In the genomic region with DNA sequence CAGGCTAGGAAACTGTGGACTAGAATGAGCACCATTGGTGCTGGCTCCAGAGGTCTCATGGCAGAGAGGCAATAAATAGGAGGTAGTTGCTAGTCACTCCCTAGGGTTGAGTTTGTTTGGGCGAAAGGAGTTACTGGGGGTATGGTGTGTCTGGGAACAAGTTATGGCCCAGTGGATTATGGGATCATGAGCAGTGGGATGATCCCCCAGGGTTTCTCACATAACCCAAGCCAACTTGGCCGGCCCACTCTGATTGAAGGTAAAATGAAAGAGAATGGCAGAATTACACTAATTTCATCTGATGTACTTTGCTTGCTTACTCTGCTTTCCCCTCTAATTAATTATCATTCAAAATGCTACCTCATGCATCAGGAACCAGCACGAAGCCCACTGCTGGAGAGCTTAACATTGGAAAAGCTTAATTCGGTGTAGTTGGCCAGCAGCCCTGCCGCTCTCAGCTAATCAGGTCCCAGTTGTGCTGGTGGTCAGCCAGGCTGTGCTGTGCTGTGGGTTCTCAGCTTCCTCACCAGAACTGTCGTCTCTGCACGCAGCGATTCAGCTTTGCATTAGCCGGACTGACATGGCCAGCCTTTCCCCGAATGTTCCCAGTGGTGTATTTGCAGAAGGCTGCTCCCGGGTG, we compare ENCODE assay signal across 13 mouse cellular contexts.
A peak's percentile ranks its signal among the peaks of the same experiment; 100 is the strongest.
DNase-seq lines count a peak whose midpoint lies in the region; ATAC-seq and TF ChIP-seq lines count a peak whose summit lies in the region.
"Had no signal": no experiment of that assay in that cellular context is flagged by ENCODE, and none has a peak within 500 bp of the region (broad histone marks: within the 10 kb centered on the region; RNA-seq: fewer than 3 reads in every experiment).

No protein-coding gene starts in this region.

- peak; percentile 12 for DNase-seq in embryonic facial prominence, embryonic 14.5 days (ENCODE audit: low spot score)
- DNase-seq in embryonic facial prominence, embryonic 10.5 days (ENCODE audit: low spot score): no peak
- DNase-seq in hindbrain, postnatal 0 days (ENCODE audit: low spot score): peak; percentile 79
- DNase-seq in hindbrain, embryonic 11.5 days (ENCODE audit: low spot score): no peak
- DNase-seq in midbrain, embryonic 14.5 days: peak; percentile 37
- DNase-seq in midbrain, embryonic 11.5 days (ENCODE audit: low spot score, missing footprints): no peak
- DNase-seq: liver, postnatal 0 days; thymus, adult 18-20 months had no signal

- 64% methylated on average over 11 of the region's 11 CpGs for WGBS in embryonic facial prominence, embryonic 14.5 days
- 76% methylated on average over 11 of the region's 11 CpGs for WGBS in embryonic facial prominence, embryonic 10.5 days
- WGBS in hindbrain, postnatal 0 days: 37% methylated on average over 11 of the region's 11 CpGs
- 75% methylated on average over 11 of the region's 11 CpGs for WGBS in hindbrain, embryonic 11.5 days
- 75% methylated on average over 11 of the region's 11 CpGs for WGBS in midbrain, embryonic 14.5 days
- 69% methylated on average over 11 of the region's 11 CpGs for WGBS in midbrain, embryonic 11.5 days
- 58% methylated on average over 11 of the region's 11 CpGs for WGBS in midbrain, embryonic 15.5 days

- H3K4me2 ChIP-seq in embryonic facial prominence, embryonic 14.5 days (ENCODE audit: low read depth, low read length): no peak overlapping the region
- no peak overlapping the region for H3K4me2 ChIP-seq in hindbrain, postnatal 0 days (ENCODE audit: low read depth, low read length)
- H3K4me2 ChIP-seq in hindbrain, embryonic 11.5 days (replicated peaks; ENCODE audit: low read depth, low read length): no peak overlapping the region
- no peak overlapping the region for H3K4me2 ChIP-seq in midbrain, embryonic 14.5 days (ENCODE audit: low read length)
- no peak overlapping the region for H3K4me2 ChIP-seq in midbrain, embryonic 11.5 days
- no peak overlapping the region for H3K4me2 ChIP-seq in midbrain, embryonic 15.5 days
- H3K4me2 ChIP-seq: embryonic facial prominence, embryonic 13.5 days; limb, embryonic 15.5 days had no signal

- ATAC-seq in embryonic facial prominence, embryonic 14.5 days (ENCODE audit: low read depth): no peak
- 0 out of 2 replicates have a peak, but pooled peaks have one; percentile 67 for ATAC-seq in hindbrain, postnatal 0 days
- no peak for ATAC-seq in hindbrain, embryonic 11.5 days (ENCODE audit: low FRiP score)
- peak; percentile 27; the same call in 1 of the 2 replicates for ATAC-seq in midbrain, embryonic 14.5 days (ENCODE audit: low FRiP score, low TSS enrichment)
- ATAC-seq in midbrain, embryonic 11.5 days (ENCODE audit: low FRiP score): no peak
- peak; percentile 60; the same call in 1 of the 2 replicates for ATAC-seq in midbrain, embryonic 15.5 days (replicated peaks)
- no peak for ATAC-seq in frontal cortex, adult (ENCODE audit: low TSS enrichment)
- ATAC-seq: liver, postnatal 0 days; Patski had no signal

- H3K27ac ChIP-seq in embryonic facial prominence, embryonic 14.5 days (replicated peaks; ENCODE audit: low read depth, low read length): no peak overlapping the region
- no peak overlapping the region for H3K27ac ChIP-seq in embryonic facial prominence, embryonic 10.5 days (replicated peaks)
- no peak overlapping the region for H3K27ac ChIP-seq in hindbrain, postnatal 0 days
- no peak overlapping the region for H3K27ac ChIP-seq in hindbrain, embryonic 11.5 days (ENCODE audit: low read depth, low read length)
- H3K27ac ChIP-seq in midbrain, embryonic 14.5 days (replicated peaks; ENCODE audit: low read depth, low read length): no peak overlapping the region
- no peak overlapping the region for H3K27ac ChIP-seq in midbrain, embryonic 11.5 days (ENCODE audit: low read depth, low read length)
- H3K27ac ChIP-seq in midbrain, embryonic 15.5 days: no peak overlapping the region
- H3K27ac ChIP-seq: embryonic facial prominence, embryonic 13.5 days; limb, embryonic 15.5 days had no signal

- no peaks in the 10 kb centered on the region for H3K9me3 ChIP-seq in embryonic facial prominence, embryonic 14.5 days (ENCODE audit: control insufficient read depth, low read length)
- H3K9me3 ChIP-seq in embryonic facial prominence, embryonic 10.5 days: no peaks in the 10 kb centered on the region
- H3K9me3 ChIP-seq in hindbrain, postnatal 0 days (ENCODE audit: low read length): no peaks in the 10 kb centered on the region
- no peaks in the 10 kb centered on the region for H3K9me3 ChIP-seq in hindbrain, embryonic 11.5 days (ENCODE audit: control insufficient read depth, low read length)
- H3K9me3 ChIP-seq in midbrain, embryonic 14.5 days (ENCODE audit: control insufficient read depth, low read length): no peaks in the 10 kb centered on the region
- H3K9me3 ChIP-seq in midbrain, embryonic 11.5 days (ENCODE audit: control insufficient read depth, low read length): no peaks in the 10 kb centered on the region
- no peaks in the 10 kb centered on the region for H3K9me3 ChIP-seq in midbrain, embryonic 15.5 days
- H3K9me3 ChIP-seq: embryonic facial prominence, embryonic 13.5 days; limb, embryonic 15.5 days had no signal

- H3K4me1 ChIP-seq in embryonic facial prominence, embryonic 14.5 days (ENCODE audit: control insufficient read depth, insufficient read depth, low read length): no peaks in the 10 kb centered on the region
- H3K4me1 ChIP-seq in embryonic facial prominence, embryonic 10.5 days: no peaks in the 10 kb centered on the region
- H3K4me1 ChIP-seq in hindbrain, postnatal 0 days (ENCODE audit: insufficient read depth, low read length): no peaks in the 10 kb centered on the region
- H3K4me1 ChIP-seq in hindbrain, embryonic 11.5 days (replicated peaks; ENCODE audit: control insufficient read depth, insufficient read depth, low read length): no peaks in the 10 kb centered on the region
- no peaks in the 10 kb centered on the region for H3K4me1 ChIP-seq in midbrain, embryonic 14.5 days (ENCODE audit: control insufficient read depth, insufficient read depth, low read length)
- H3K4me1 ChIP-seq in midbrain, embryonic 11.5 days (ENCODE audit: control insufficient read depth, insufficient read depth, low read length): no peaks in the 10 kb centered on the region
- H3K4me1 ChIP-seq in midbrain, embryonic 15.5 days: no peaks in the 10 kb centered on the region
- H3K4me1 ChIP-seq: embryonic facial prominence, embryonic 13.5 days; limb, embryonic 15.5 days had no signal

- no peaks in the 10 kb centered on the region for H3K27me3 ChIP-seq in embryonic facial prominence, embryonic 14.5 days (replicated peaks; ENCODE audit: control insufficient read depth, insufficient read depth, low read length)
- H3K27me3 ChIP-seq in embryonic facial prominence, embryonic 10.5 days (replicated peaks; ENCODE audit: low read depth, poor library complexity, severe bottlenecking): no peaks in the 10 kb centered on the region
- H3K27me3 ChIP-seq in hindbrain, postnatal 0 days (ENCODE audit: insufficient read depth, low read length): no peaks in the 10 kb centered on the region
- no peaks in the 10 kb centered on the region for H3K27me3 ChIP-seq in hindbrain, embryonic 11.5 days (ENCODE audit: control insufficient read depth, insufficient read depth, low read length)
- no peaks in the 10 kb centered on the region for H3K27me3 ChIP-seq in midbrain, embryonic 14.5 days (ENCODE audit: control insufficient read depth, insufficient read depth, low read length)
- no peaks in the 10 kb centered on the region for H3K27me3 ChIP-seq in midbrain, embryonic 11.5 days (ENCODE audit: control insufficient read depth, insufficient read depth, low read length)
- H3K27me3 ChIP-seq in midbrain, embryonic 15.5 days (replicated peaks): no peaks in the 10 kb centered on the region
- H3K27me3 ChIP-seq: embryonic facial prominence, embryonic 13.5 days; limb, embryonic 15.5 days; Patski had no signal

- H3K4me3 ChIP-seq in embryonic facial prominence, embryonic 14.5 days (ENCODE audit: low read depth, low read length): no peak overlapping the region
- H3K4me3 ChIP-seq in embryonic facial prominence, embryonic 10.5 days: no peak overlapping the region
- no peak overlapping the region for H3K4me3 ChIP-seq in hindbrain, postnatal 0 days (ENCODE audit: low read length)
- no peak overlapping the region for H3K4me3 ChIP-seq in hindbrain, embryonic 11.5 days (ENCODE audit: low read depth, low read length)
- no peak overlapping the region for H3K4me3 ChIP-seq in midbrain, embryonic 14.5 days (replicated peaks; ENCODE audit: low read depth, low read length)
- no peak overlapping the region for H3K4me3 ChIP-seq in midbrain, embryonic 11.5 days (ENCODE audit: low read depth, low read length)
- H3K4me3 ChIP-seq in midbrain, embryonic 15.5 days: no peak overlapping the region
- H3K4me3 ChIP-seq: embryonic facial prominence, embryonic 13.5 days; limb, embryonic 15.5 days had no signal

- TF ChIP-seq CTCF in hindbrain, postnatal 0 days (IDR thresholded peaks at IDR 0.05; ENCODE audit: low read depth): no peak

- no peak overlapping the region for H3K9ac ChIP-seq in embryonic facial prominence, embryonic 14.5 days (ENCODE audit: low read depth, low read length)
- H3K9ac ChIP-seq in hindbrain, postnatal 0 days (replicated peaks; ENCODE audit: low read length): no peak overlapping the region
- H3K9ac ChIP-seq in hindbrain, embryonic 11.5 days (ENCODE audit: low read depth, low read length): no peak overlapping the region
- H3K9ac ChIP-seq in midbrain, embryonic 14.5 days (replicated peaks; ENCODE audit: low read length): no peak overlapping the region
- H3K9ac ChIP-seq in midbrain, embryonic 11.5 days (ENCODE audit: low read length): no peak overlapping the region
- no peak overlapping the region for H3K9ac ChIP-seq in midbrain, embryonic 15.5 days
- H3K9ac ChIP-seq: embryonic facial prominence, embryonic 13.5 days; limb, embryonic 15.5 days; liver, postnatal 0 days had no signal

- H3K36me3 ChIP-seq in embryonic facial prominence, embryonic 14.5 days (ENCODE audit: control insufficient read depth, insufficient read depth, low read length): no peaks in the 10 kb centered on the region
- H3K36me3 ChIP-seq in embryonic facial prominence, embryonic 10.5 days (replicated peaks): no peaks in the 10 kb centered on the region
- no peaks in the 10 kb centered on the region for H3K36me3 ChIP-seq in hindbrain, postnatal 0 days (ENCODE audit: insufficient read depth, low read length)
- no peaks in the 10 kb centered on the region for H3K36me3 ChIP-seq in hindbrain, embryonic 11.5 days (ENCODE audit: control insufficient read depth, insufficient read depth, low read length)
- H3K36me3 ChIP-seq in midbrain, embryonic 14.5 days (ENCODE audit: control insufficient read depth, insufficient read depth, low read length): no peaks in the 10 kb centered on the region
- no peaks in the 10 kb centered on the region for H3K36me3 ChIP-seq in midbrain, embryonic 11.5 days (ENCODE audit: control insufficient read depth, insufficient read depth, low read length)
- H3K36me3 ChIP-seq in midbrain, embryonic 15.5 days (replicated peaks): no peaks in the 10 kb centered on the region
- H3K36me3 ChIP-seq: embryonic facial prominence, embryonic 13.5 days; limb, embryonic 15.5 days had no signal

Comparison
In these comparisons a context has a peak if more than half of its experiments do, and no peak if none do; other contexts are left out.
1. ATAC-seq: peak in hindbrain, postnatal 0 days (single experiment), midbrain, embryonic 14.5 days (single experiment) and midbrain, embryonic 15.5 days (single experiment); none in embryonic facial prominence, embryonic 14.5 days (single experiment), hindbrain, embryonic 11.5 days (single experiment), midbrain, embryonic 11.5 days (single experiment) and frontal cortex, adult (single experiment).
2. DNase-seq: peak in embryonic facial prominence, embryonic 14.5 days (single experiment), hindbrain, postnatal 0 days (single experiment) and midbrain, embryonic 14.5 days (single experiment); none in embryonic facial prominence, embryonic 10.5 days (single experiment), hindbrain, embryonic 11.5 days (single experiment) and midbrain, embryonic 11.5 days (single experiment).